ENCODE assay signal across 8 mouse cellular contexts in the genomic region with DNA sequence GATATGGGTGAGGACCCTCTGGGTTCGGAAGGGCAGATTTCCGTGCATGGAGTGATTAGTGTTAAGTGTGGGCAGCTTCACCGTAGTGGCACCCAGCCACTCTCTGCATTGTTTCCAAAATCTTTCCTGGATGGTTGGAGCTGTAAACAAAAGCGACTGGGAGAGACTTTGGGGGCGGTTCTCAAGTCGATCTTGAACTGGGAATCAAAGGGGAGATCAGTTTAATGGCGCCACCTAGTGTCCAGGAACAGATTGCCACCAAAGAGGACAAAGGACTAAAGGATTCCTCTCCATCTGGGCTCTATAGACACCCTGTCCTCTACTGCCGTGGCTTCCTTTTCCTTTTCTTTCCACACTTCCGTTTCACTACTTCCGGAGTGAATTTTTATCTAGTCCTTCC. TPM values are rescaled to one million over a fixed set of nuclear protein-coding genes. Genes with fewer than 3 reads are reported as not detected.
DNase-seq lines count a peak whose midpoint lies in the region; ATAC-seq and TF ChIP-seq lines count a peak whose summit lies in the region.

No protein-coding gene starts in this region.

- peak overlapping the region; percentile 5 to 25; a peak in 2 of 4 replicates for H3K4me3 ChIP-seq in MEL (ENCODE audit: control insufficient read depth in 1 of 2, insufficient read depth in 1 of 2, low read depth in 2 of 2, low read length in 2 of 2)
- H3K4me3 ChIP-seq in forebrain, postnatal 0 days (ENCODE audit: low read depth, low read length): peak overlapping the region; percentile 3; the same call in 1 of the 2 replicates
- H3K4me3 ChIP-seq in layer of hippocampus, adult 2 months: no peak overlapping the region
- no peak overlapping the region for H3K4me3 ChIP-seq in lung, embryonic 14.5 days (ENCODE audit: low read depth, low read length)

- WGBS in forebrain, postnatal 0 days: 4% methylated on average over 10 of the region's 10 CpGs
- WGBS in lung, embryonic 14.5 days: 6% methylated on average over 10 of the region's 10 CpGs

- H3K4me2 ChIP-seq in forebrain, postnatal 0 days (ENCODE audit: low read depth): peak overlapping the region; percentile 31
- peak overlapping the region; percentile 55 for H3K4me2 ChIP-seq in lung, embryonic 14.5 days

- peak; percentile 70 to 90 (median 83) for TF ChIP-seq CTCF in MEL (IDR thresholded peaks at IDR 0.05 in 2 of 3, conservative IDR thresholded peaks at IDR 0.05 in 1 of 3; ENCODE audit: control insufficient read depth in 1 of 3, insufficient read depth in 1 of 3, low read depth in 2 of 3, low read length in 3 of 3, poor library complexity in 1 of 3, severe bottlenecking in 1 of 3)
- TF ChIP-seq CTCF in forebrain, postnatal 0 days (IDR thresholded peaks at IDR 0.05; ENCODE audit: low read depth): peak; percentile 88
- peak; percentile 98 for TF ChIP-seq CTCF in layer of hippocampus, adult 2 months (conservative IDR thresholded peaks at IDR 0.05)
- peak; percentile 88 for TF ChIP-seq CTCF in lung, embryonic 14.5 days (IDR thresholded peaks at IDR 0.05; ENCODE audit: low read depth)

- H3K79me2 ChIP-seq in MEL (ENCODE audit: control insufficient read depth, insufficient read depth, low read length, poor library complexity): no peaks in the 10 kb centered on the region

- peaks cover 8 to 19% of the 10 kb centered on the region in 2 experiments; a peak in 3 of 4 replicates for H3K4me1 ChIP-seq in MEL (ENCODE audit: control insufficient read depth in 1 of 2, insufficient read depth in 2 of 2, low read length in 2 of 2)
- H3K4me1 ChIP-seq in forebrain, postnatal 0 days (ENCODE audit: insufficient read depth): no peaks in the 10 kb centered on the region
- no peaks in the 10 kb centered on the region for H3K4me1 ChIP-seq in lung, embryonic 14.5 days (ENCODE audit: insufficient read depth)

- peak; percentile 91 for DNase-seq in MEL (ENCODE audit: low read depth, low spot score)
- peak; percentile 59 for DNase-seq in cerebellum, adult 11-12 months
- DNase-seq in forebrain, postnatal 0 days: peak; percentile 94
- DNase-seq in heart, postnatal 4 days: peak; percentile 92
- peak; percentile 83 to 88 for DNase-seq in layer of hippocampus, adult 2 months (ENCODE audit: low spot score in 2 of 2)
- peak; percentile 97 for DNase-seq in lung, embryonic 14.5 days
- peak; percentile 85 for DNase-seq in ovary, postnatal 14 days (ENCODE audit: low spot score)
- DNase-seq in thymus, postnatal 14 days: peak; percentile 79

- H3K9me3 ChIP-seq in MEL (replicated peaks; ENCODE audit: insufficient read depth, low read length): no peaks in the 10 kb centered on the region
- no peaks in the 10 kb centered on the region for H3K9me3 ChIP-seq in forebrain, postnatal 0 days (ENCODE audit: low read length)
- no peaks in the 10 kb centered on the region for H3K9me3 ChIP-seq in lung, embryonic 14.5 days (ENCODE audit: low read depth, low read length)

- peaks cover 8 to 14% of the 10 kb centered on the region in 2 experiments for H3K36me3 ChIP-seq in MEL (ENCODE audit: control insufficient read depth in 1 of 2, insufficient read depth in 2 of 2, low read length in 2 of 2)
- peaks cover 40% of the 10 kb centered on the region for H3K36me3 ChIP-seq in forebrain, postnatal 0 days (ENCODE audit: insufficient read depth)
- H3K36me3 ChIP-seq in lung, embryonic 14.5 days (ENCODE audit: insufficient read depth): peaks cover 37% of the 10 kb centered on the region

- TF ChIP-seq POLR2A in MEL (IDR thresholded peaks at IDR 0.05; ENCODE audit: control insufficient read depth in 1 of 2, insufficient read depth in 1 of 2, low read depth in 1 of 2, low read length in 2 of 2, poor library complexity in 1 of 2): no peak

- ATAC-seq in forebrain, postnatal 0 days: peak; percentile 89
- ATAC-seq in lung, embryonic 14.5 days (ENCODE audit: insufficient read depth): peak; percentile 64

- H3K27me3 ChIP-seq in MEL (ENCODE audit: control insufficient read depth in 1 of 2, insufficient read depth in 2 of 2, low read length in 2 of 2): no peaks in the 10 kb centered on the region
- H3K27me3 ChIP-seq in forebrain, postnatal 0 days (ENCODE audit: insufficient read depth, low read length): no peaks in the 10 kb centered on the region
- no peaks in the 10 kb centered on the region for H3K27me3 ChIP-seq in lung, embryonic 14.5 days (ENCODE audit: insufficient read depth, low read length)

- peak overlapping the region; percentile 74 for H3K27ac ChIP-seq in MEL (ENCODE audit: control insufficient read depth, low read depth, low read length)
- H3K27ac ChIP-seq in forebrain, postnatal 0 days (ENCODE audit: low read depth, low read length): peak overlapping the region; percentile 29; the same call in 1 of the 2 replicates
- H3K27ac ChIP-seq in layer of hippocampus, adult 2 months: no peak overlapping the region
- H3K27ac ChIP-seq in lung, embryonic 14.5 days (ENCODE audit: low read depth): no peak overlapping the region

- TF ChIP-seq EP300 in MEL (IDR thresholded peaks at IDR 0.05; ENCODE audit: low read depth in 1 of 2, low read length in 2 of 2): no peak

- H3K9ac ChIP-seq in MEL (ENCODE audit: control insufficient read depth, low read depth, low read length, poor library complexity, severe bottlenecking): peak overlapping the region; percentile 28; the same call in 1 of the 2 replicates
- H3K9ac ChIP-seq in forebrain, postnatal 0 days: 0 out of 2 replicates have a peak overlapping the region, but pooled peaks have one; percentile 19
- H3K9ac ChIP-seq in lung, embryonic 14.5 days: peak overlapping the region; percentile 33; the same call in 1 of the 2 replicates

- TF ChIP-seq RAD21 in MEL (IDR thresholded peaks at IDR 0.05; ENCODE audit: low read depth, low read length): peak; percentile 83

TF ChIP-seq in MEL, 35 proteins besides CTCF, POLR2A, EP300 and RAD21 (continues in another document):
- no peak for TF ChIP-seq POLR2AphosphoS5 (IDR thresholded peaks at IDR 0.05; ENCODE audit: borderline replicate concordance, low read depth, low read length)
- no peak for TF ChIP-seq ZKSCAN1 (IDR thresholded peaks at IDR 0.05; ENCODE audit: low read depth, low read length)
- TF ChIP-seq TCF12 (IDR thresholded peaks at IDR 0.05; ENCODE audit: low read depth, low read length): no peak
- TF ChIP-seq ELF1 (IDR thresholded peaks at IDR 0.05; ENCODE audit: low read depth, low read length): 0 out of 2 replicates have a peak, but pooled peaks have one; percentile 8
- TF ChIP-seq RCOR1 (IDR thresholded peaks at IDR 0.05; ENCODE audit: low read depth, low read length): no peak
- no peak for TF ChIP-seq TBP (IDR thresholded peaks at IDR 0.05; ENCODE audit: low read depth, low read length)
- no peak for TF ChIP-seq MAX (IDR thresholded peaks at IDR 0.05; ENCODE audit: low read length)
- no peak for TF ChIP-seq MAFK (IDR thresholded peaks at IDR 0.05; ENCODE audit: borderline replicate concordance, low read depth, low read length)
- no peak for TF ChIP-seq NELFE (IDR thresholded peaks at IDR 0.05; ENCODE audit: low read depth, low read length)
- TF ChIP-seq SIN3A (IDR thresholded peaks at IDR 0.05; ENCODE audit: low read length): 0 out of 2 replicates have a peak, but pooled peaks have one; percentile 35
- TF ChIP-seq KAT2A (conservative IDR thresholded peaks at IDR 0.05; ENCODE audit: low read depth, low read length): no peak
- TF ChIP-seq NRF1 (IDR thresholded peaks at IDR 0.05; ENCODE audit: insufficient read depth, low read depth, low read length, poor library complexity, severe bottlenecking): no peak
- TF ChIP-seq USF2 (IDR thresholded peaks at IDR 0.05; ENCODE audit: borderline replicate concordance in 1 of 2, insufficient read depth in 1 of 2, low read depth in 1 of 2, low read length in 2 of 2): no peak
- TF ChIP-seq BHLHE40 (IDR thresholded peaks at IDR 0.05; ENCODE audit: borderline replicate concordance, low read depth, low read length): no peak
- TF ChIP-seq ETS1 (IDR thresholded peaks at IDR 0.05; ENCODE audit: low read depth, low read length): no peak
- peak; percentile 64 for TF ChIP-seq ZC3H11A (IDR thresholded peaks at IDR 0.05; ENCODE audit: low read depth, low read length)
- TF ChIP-seq ZMIZ1 (IDR thresholded peaks at IDR 0.05; ENCODE audit: low read depth, low read length): no peak
- TF ChIP-seq CHD2 (IDR thresholded peaks at IDR 0.05; ENCODE audit: low read length): no peak
- no peak for TF ChIP-seq MEF2A (IDR thresholded peaks at IDR 0.05; ENCODE audit: extremely low read depth, insufficient replicate concordance, low read depth, low read length, poor library complexity, severe bottlenecking)
- no peak for TF ChIP-seq MYB (IDR thresholded peaks at IDR 0.05; ENCODE audit: low read depth, low read length)
- no peak for TF ChIP-seq MYC (IDR thresholded peaks at IDR 0.05; ENCODE audit: low read depth, low read length)
- TF ChIP-seq ZNF384 (IDR thresholded peaks at IDR 0.05; ENCODE audit: low read depth, low read length): no peak
- peak; percentile 16; the same call in 1 of the 2 replicates for TF ChIP-seq HCFC1 (IDR thresholded peaks at IDR 0.05; ENCODE audit: low read depth, low read length)
- no peak for TF ChIP-seq CHD1 (IDR thresholded peaks at IDR 0.05; ENCODE audit: low read depth, low read length)
- no peak for TF ChIP-seq TAL1 (IDR thresholded peaks at IDR 0.05; ENCODE audit: low read length)
- no peak for TF ChIP-seq GABPA (IDR thresholded peaks at IDR 0.05; ENCODE audit: low read depth, low read length)
- TF ChIP-seq MAZ (IDR thresholded peaks at IDR 0.05; ENCODE audit: low read depth, low read length): no peak
- TF ChIP-seq POLR2AphosphoS2 (IDR thresholded peaks at IDR 0.05; ENCODE audit: low read length): no peak
- TF ChIP-seq E2F4 (IDR thresholded peaks at IDR 0.05; ENCODE audit: borderline replicate concordance, low read depth, low read length): no peak
- TF ChIP-seq UBTF (IDR thresholded peaks at IDR 0.05; ENCODE audit: borderline replicate concordance, insufficient read depth, low read depth, low read length): no peak
- TF ChIP-seq JUND (IDR thresholded peaks at IDR 0.05; ENCODE audit: low read depth, low read length): no peak
- peak; percentile 74 for TF ChIP-seq SMC3 (IDR thresholded peaks at IDR 0.05; ENCODE audit: low read depth, low read length)

RNA-seq across cellular contexts. Expression of a gene that starts 11.6 kb away (rescaled TPM):
- total RNA-seq in MEL (2012; rRNA removed): 200 and 205 TPM in 2 replicates
- polyA plus RNA-seq in MEL (2012; ENCODE audit: insufficient read depth in 1 of 2, insufficient read length in 2 of 2, low read depth in 1 of 2, low replicate concordance in 2 of 2, missing spikeins in 1 of 2): 100 to 1,000 TPM; 186 to 403 TPM
- 38.9 and 41.9 TPM in 2 replicates for total RNA-seq in forebrain, postnatal 0 days (2014; rRNA removed)
- polyA plus RNA-seq in forebrain, postnatal 0 days (2015; fragmentation: Nextera tagmentation; extraction: Ambion mirVana): 248 and 263 TPM in 2 replicates
- total RNA-seq in heart, postnatal 4 days (2021): 10 to 100 TPM; 86.7 to 90.6 TPM
- 100 to 1,000 TPM; 103 to 107 TPM for total RNA-seq in layer of hippocampus, adult 2 months (2021)
- polyA plus RNA-seq in lung, embryonic 14.5 days (2014; fragmentation: Nextera tagmentation; extraction: Ambion mirVana): 260 and 269 TPM in 2 replicates

Comparison
In these comparisons a context has a peak if more than half of its experiments do, and no peak if none do; other contexts are left out.
1. H3K27ac ChIP-seq: peak in MEL (single experiment) and forebrain, postnatal 0 days (single experiment); none in layer of hippocampus, adult 2 months (single experiment) and lung, embryonic 14.5 days (single experiment).
2. H3K4me3 ChIP-seq: peak in MEL (2 of 2) and forebrain, postnatal 0 days (single experiment); none in layer of hippocampus, adult 2 months (single experiment) and lung, embryonic 14.5 days (single experiment).
3. Peak in every context shown above with its lines, with median percentiles within 50 percentile points of each other: DNase-seq, H3K9ac ChIP-seq and CTCF ChIP-seq.